Mouse (Mus musculus) liver (tissue): ENCODE data around the gene Pdcd7.

Experiments used
- DNase-seq: peaks from one replicate; pipeline ENCODE4 v3.0.0-alpha.2; 2020; ENCODE audit warnings: mixed read lengths

Gene Pdcd7

DNA sequence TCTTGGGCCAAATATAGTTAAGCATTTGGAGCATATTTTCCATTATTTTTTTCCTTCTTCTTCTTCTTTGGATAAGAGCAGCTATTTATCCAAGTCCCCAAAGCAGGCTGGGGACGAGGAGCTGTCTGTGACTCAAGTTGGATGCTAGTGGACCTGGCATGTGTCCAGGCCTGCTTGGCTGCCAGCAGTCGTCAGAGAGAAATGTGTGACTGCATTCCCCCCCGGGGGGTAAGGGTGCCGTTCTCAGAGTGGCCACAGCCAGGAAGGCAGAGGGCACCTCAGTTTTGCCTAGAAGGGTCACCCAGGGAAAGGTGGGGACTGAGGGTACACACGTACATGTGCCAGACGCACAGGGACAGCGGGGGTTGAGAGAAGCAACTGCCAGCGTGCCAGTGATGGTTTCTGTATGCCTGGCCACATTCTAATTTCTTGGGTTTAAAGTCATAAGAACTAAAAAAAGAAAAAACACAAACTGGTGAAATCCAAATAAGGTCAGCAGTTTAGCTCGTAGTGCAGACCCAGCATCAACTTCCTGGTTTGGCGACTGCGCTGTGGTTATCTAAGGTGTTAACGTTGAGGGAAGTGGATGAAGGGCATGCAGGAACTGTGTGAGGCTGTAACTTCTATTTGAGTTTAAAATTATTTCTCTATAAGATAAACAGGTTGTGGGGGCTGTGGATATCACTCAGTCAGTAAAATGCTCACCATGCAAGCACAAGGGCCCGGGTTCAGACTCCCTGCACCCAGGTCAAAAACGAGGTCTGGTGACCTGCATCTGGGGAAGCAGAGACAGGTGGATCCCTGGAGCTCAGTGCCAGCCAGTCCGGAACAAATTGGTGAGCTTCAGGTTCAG, 58.7 kb downstream of the Pdcd7 start:
- DNase-seq = no peak

DNA sequence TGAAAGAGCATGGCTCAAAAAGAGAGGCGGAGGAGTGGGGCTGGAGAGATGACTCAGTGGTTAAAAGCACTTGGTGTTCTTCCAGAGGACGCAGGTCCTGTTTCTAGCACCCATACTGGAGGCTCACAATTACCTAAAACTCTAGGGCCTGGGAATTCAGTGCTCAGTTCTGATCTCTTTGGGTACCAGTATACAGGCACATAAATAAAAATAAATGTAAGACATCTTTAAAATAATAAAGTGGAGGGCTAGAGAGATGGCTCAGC, 59.2 kb downstream of the Pdcd7 start:
- no peak for DNase-seq

DNA sequence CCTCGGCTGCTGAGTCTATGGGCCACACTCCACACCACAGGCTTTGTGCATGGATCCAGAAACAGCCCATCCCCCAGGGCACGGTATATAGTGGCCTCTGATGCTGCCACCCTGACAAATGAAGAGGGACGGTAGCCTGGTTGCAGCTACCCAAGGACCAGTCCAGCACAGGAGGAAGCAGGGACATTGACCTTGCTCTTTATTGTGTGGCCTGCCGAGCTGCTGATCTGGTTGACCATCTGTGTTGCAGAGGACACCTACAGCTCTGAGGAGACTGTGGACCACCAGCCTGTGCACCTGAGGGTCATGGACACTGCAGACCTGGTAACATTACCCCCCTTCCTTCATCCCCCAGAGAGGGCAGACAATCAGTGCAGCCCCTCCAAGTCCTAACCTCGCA, 61.4 kb downstream of the Pdcd7 start:
- no peak for DNase-seq

DNA sequence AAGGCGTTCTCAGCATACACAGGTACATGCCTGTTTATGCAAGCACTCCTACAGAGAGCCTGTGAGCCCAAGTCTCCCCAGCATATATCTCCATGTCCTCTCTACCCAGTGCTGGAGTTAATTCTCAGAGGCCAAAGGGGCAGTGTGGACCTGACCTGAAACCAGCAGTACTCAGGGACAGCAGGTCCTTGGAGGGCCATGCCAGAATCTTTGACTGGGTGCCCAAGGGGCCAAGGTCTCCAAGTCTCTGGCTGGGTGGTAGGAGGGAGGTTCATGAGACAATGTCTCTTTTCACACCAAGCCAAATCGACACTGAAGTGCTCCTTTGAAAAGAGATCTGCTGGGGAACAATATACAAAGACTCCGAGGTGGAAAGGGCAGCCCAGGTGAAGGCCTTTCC, 62.0 kb downstream of the Pdcd7 start:
- DNase-seq = no peak

DNA sequence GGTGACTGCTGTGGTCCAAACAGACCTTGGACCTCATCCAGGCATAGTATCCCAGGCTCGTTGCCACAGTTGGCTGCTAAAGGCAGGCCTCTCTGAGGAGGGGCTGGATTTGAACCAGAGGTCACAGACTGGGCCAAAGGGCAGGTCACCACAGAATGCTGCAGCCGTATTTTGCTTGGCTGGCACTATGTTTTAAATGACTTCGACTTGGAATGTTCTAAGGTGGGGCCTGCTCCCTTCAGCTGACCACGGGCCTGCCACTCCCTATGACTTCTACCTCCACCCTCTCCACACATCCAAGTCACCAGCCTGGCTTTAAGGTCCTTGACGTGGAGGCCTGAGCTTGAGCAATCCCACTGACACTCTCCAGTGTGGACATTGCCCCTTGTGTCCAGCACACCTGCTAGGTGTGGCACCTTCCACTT, 63.0 kb downstream of the Pdcd7 start:
- DNase-seq = no peak
